Mouse (Mus musculus) thymus, adult 2 months (tissue): Measurements from ENCODE around the gene Kdm5a. TPM values are rescaled to one million over a fixed set of nuclear protein-coding genes. Genes with fewer than 3 reads are reported as not detected.

Experiments
- DNase-seq: peaks from one replicate; pipeline ENCODE4 v3.0.0; 2021
- H3K27ac ChIP-seq: fragments of 200-500 bp; 2 replicates; pipeline ENCODE4 v1.5.1; 2012; ENCODE audit warnings: low read length, control low read depth; ENCODE audit not compliant: control insufficient read depth, insufficient read depth
- H3K27me3 ChIP-seq: fragments of 200-500 bp; 2 replicates; pipeline ENCODE4 v1.6.1; 2012; ENCODE audit warnings: mild to moderate bottlenecking, low read length, moderate library complexity, mixed read lengths; ENCODE audit not compliant: control insufficient read depth, insufficient read depth
- H3K36me3 ChIP-seq: fragments of 200-500 bp; 2 replicates; pipeline ENCODE4 v1.6.1; 2012; ENCODE audit warnings: mild to moderate bottlenecking, low read length, moderate library complexity; ENCODE audit not compliant: control insufficient read depth, insufficient read depth
- H3K4me1 ChIP-seq: fragments of 200-500 bp; replicated peaks from 2 replicates; pipeline ENCODE4 v1.6.1; 2012; ENCODE audit warnings: low read length; ENCODE audit not compliant: control insufficient read depth, insufficient read depth
- H3K4me3 ChIP-seq: fragments of 200-500 bp; 2 replicates; pipeline ENCODE4 v1.5.1; 2012; ENCODE audit warnings: mild to moderate bottlenecking, low read length, control low read depth, moderate library complexity; ENCODE audit not compliant: control insufficient read depth, insufficient read depth
- CTCF ChIP-seq: fragments of 200-500 bp; IDR thresholded peaks from 2 replicates; pipeline ENCODE4 v1.5.1; 2012; ENCODE audit warnings: mild to moderate bottlenecking, control low read depth, low read length, moderate library complexity, borderline replicate concordance; ENCODE audit not compliant: control insufficient read depth, poor library complexity, insufficient read depth; ENCODE audit errors: extremely low read depth
- POLR2A ChIP-seq: fragments of 200-500 bp; IDR thresholded peaks from 2 replicates; pipeline ENCODE4 v1.6.1; 2012; ENCODE audit warnings: mild to moderate bottlenecking, low read length, control low read depth, moderate library complexity; ENCODE audit not compliant: control insufficient read depth, poor library complexity, insufficient read depth; ENCODE audit errors: extremely low read depth
- WGBS: fragments of 180-500 bp; shearing (Covaris S2); methylation state at CpG from one replicate; pipeline ENCODE4 v1.1.7; 2018; 5-methylcytosine and 5-hydroxymethylcytosine counted together
- polyA plus RNA-seq: library from polyadenylated mRNA; depleted of rRNA; stranded (reverse); fragments of >200 nt; gene quantifications from 2 replicates; pipeline ENCODE4 v1.2.3, GENCODE M21; 2012

Kdm5a gene
- polyA plus RNA-seq, 1 experiment = 13.2 TPM

GRCm38 (mm10) chr6:120343992-120344391 is 19.9 kb upstream of the Kdm5a start:
- H3K27ac ChIP-seq = no peak overlapping the region
- peaks cover 25% of the 10 kb centered on the region for H3K36me3 ChIP-seq
- H3K4me3 ChIP-seq = no peak overlapping the region
- no peaks in the 10 kb centered on the region for H3K4me1 ChIP-seq
- TF ChIP-seq POLR2A = no peak
- no peak for TF ChIP-seq CTCF
- no peak for DNase-seq
- no peaks in the 10 kb centered on the region for H3K27me3 ChIP-seq
- WGBS = 92% methylated on average over 1 of the region's 1 CpGs

DNA sequence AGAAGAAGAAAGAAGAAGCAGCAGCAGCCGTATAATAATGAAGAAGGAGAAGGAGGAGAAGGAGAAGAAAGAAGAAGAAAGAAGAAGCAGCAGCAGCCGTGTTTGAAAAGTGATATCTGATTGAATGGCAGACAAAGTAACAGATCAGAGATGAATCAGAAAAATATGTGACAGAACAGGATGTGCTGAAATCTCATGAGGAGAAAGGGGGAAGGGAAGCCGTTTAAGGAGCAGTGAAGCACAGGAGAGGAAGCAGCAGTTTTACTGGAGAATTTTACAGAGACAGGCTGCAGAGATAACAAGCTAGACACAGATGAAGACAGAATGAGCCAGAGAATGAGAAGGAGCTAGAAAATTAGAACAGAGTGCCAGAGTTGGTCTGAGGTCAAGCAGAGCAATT is 14.9 kb upstream of the Kdm5a start:
- 76% methylated on average over 3 of the region's 3 CpGs for WGBS
- Histone ChIP-seq H3K27ac (no peak overlapping the region), H3K4me3 (no peak overlapping the region), H3K27me3 (no peaks in the 10 kb centered on the region), H3K4me1 (no peaks in the 10 kb centered on the region), H3K36me3 (peaks cover 14% of the 10 kb centered on the region)
- no peak for TF ChIP-seq POLR2A
- no peak for TF ChIP-seq CTCF
- DNase-seq = no peak

DNA sequence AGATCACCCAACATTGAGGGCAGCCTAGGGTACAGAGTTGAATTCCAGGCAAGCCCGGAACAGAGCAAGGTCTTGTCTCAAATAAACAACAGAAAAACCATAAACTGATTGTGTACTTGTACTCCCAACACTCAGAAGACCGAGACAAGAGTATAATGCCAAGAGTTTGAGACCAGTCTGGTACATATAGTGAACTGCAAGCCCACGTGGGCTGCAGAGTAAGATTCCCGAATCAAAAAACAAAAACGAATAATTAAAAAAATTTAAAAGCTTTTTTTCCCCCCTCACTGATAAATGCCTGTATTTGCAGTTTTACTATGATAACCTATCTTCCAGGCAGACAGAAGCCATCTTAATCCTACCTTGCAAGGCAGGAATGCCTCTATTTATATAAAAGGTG is 7.4 kb upstream of the Kdm5a start:
- TF ChIP-seq POLR2A = no peak
- TF ChIP-seq CTCF = no peak
- Histone ChIP-seq H3K4me1 (no peaks in the 10 kb centered on the region), H3K4me3 (no peak overlapping the region), H3K36me3 (no peaks in the 10 kb centered on the region), H3K27me3 (no peaks in the 10 kb centered on the region), H3K27ac (no peak overlapping the region)
- DNase-seq = no peak
- 23% methylated on average over 5 of the region's 5 CpGs for WGBS

DNA sequence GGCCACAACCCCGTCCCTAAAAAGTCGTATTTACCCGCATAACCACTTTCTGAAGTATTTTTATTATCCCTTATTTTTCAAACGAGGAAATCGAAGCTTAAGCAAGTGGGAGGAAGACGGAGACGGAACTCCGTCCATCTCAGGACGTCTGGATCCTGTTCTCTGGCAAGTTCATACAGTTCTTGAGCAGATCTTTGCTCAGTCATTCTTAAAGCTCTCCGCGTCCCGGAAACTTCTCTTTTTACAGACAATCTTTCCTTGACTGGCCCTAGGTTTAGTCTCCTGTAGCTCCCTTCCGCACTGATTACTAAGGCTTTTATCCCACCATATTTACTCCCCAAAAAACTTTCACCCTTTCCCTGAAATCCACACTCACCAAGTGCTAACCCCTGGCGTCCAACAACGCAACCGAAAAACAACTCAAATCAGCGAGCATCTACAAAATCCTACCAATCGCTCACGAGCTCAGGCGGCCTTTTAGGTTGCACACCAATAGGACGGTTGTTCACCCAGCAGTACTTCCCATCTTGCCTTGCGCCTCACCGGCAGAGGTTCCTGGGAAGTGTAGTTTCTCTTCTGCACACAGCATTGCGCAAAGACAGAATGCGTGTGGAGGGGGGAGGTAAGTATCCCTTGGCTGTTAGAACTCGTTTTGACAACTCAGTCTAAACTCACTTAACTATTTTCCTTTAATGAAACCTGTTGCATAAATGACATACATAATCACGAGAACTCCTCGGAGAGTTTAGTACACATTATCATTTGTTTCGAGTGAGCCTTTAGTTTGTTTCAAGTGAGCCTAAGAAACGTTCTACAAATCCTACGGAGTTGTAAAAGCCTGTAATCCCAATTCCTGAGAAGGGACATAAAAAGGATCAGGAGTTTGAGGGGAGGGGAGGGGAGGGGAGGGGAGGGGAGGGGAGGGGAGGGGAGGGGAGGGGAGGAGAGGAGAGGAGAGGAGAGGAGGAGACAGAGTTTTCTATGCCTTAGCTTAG is 6.7 kb upstream of the Kdm5a start:
- Histone ChIP-seq H3K36me3 (no peaks in the 10 kb centered on the region), H3K27me3 (no peaks in the 10 kb centered on the region), H3K4me1 (no peaks in the 10 kb centered on the region), H3K4me3 (peak overlapping the region; percentile 37), H3K27ac (no peak overlapping the region)
- 1% methylated on average over 31 of the region's 31 CpGs for WGBS
- DNase-seq = peak; percentile 83
- TF ChIP-seq CTCF (no peak), POLR2A (no peak)

GRCm38 (mm10) chr6:120362124-120362523 is 1.8 kb upstream of the Kdm5a start:
- Histone ChIP-seq H3K4me1 (peaks cover 7% of the 10 kb centered on the region), H3K27me3 (no peaks in the 10 kb centered on the region), H3K27ac (no peak overlapping the region), H3K36me3 (peaks cover under 1% of the 10 kb centered on the region; the same call in 1 of the 2 replicates), H3K4me3 (no peak overlapping the region)
- no peak for DNase-seq
- 98% methylated on average over 2 of the region's 2 CpGs for WGBS
- TF ChIP-seq CTCF = no peak
- no peak for TF ChIP-seq POLR2A

- TF ChIP-seq POLR2A = no peak
- TF ChIP-seq CTCF = no peak
- peaks cover 6% of the 10 kb centered on the region for H3K36me3 ChIP-seq
- peak overlapping the region; percentile 90 for H3K27ac ChIP-seq
- 23% methylated on average over 15 of the region's 15 CpGs for WGBS
- H3K4me1 ChIP-seq = peaks cover 7% of the 10 kb centered on the region
- no peak for DNase-seq
- peak overlapping the region; percentile 89 for H3K4me3 ChIP-seq
- H3K27me3 ChIP-seq = no peaks in the 10 kb centered on the region
Measured at GRCm38 (mm10) chr6:120362774-120363687, 893 bp upstream of the Kdm5a start.
